Comparison of ENCODE assay signal across 20 mouse cellular contexts in the genomic region with DNA sequence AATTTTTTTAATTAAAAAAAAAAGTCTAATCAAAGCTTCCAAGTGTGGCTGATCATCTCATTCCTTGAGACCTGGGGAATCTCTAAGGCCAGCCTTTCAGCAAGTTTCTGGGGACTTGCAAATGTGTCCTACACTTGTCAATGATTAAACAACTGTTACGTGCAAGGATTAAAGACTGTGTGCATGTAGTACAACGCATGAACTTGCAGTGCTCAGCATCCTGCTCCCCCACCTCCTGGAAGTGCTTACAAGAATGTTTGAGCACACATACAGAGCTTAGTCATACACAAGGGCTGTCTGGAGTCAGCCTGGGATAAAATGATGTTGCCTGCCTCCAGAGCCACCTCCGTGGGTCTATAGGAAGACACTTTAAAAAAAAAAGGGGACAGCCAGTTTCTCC. TPM values are rescaled to one million over a fixed set of nuclear protein-coding genes. Genes with fewer than 3 reads are reported as not detected.
DNase-seq lines count a peak whose midpoint lies in the region; ATAC-seq lines count a peak whose summit lies in the region.
"Had no signal": no experiment of that assay in that cellular context is flagged by ENCODE, and none has a peak within 500 bp of the region (broad histone marks: within the 10 kb centered on the region; RNA-seq: fewer than 3 reads in every experiment).

No protein-coding gene starts in this region.

- H3K9me3 ChIP-seq in liver, embryonic 11.5 days (ENCODE audit: control insufficient read depth, low read length): no peaks in the 10 kb centered on the region
- no peaks in the 10 kb centered on the region for H3K9me3 ChIP-seq in intestine, embryonic 15.5 days
- no peaks in the 10 kb centered on the region for H3K9me3 ChIP-seq in stomach, embryonic 16.5 days (replicated peaks; ENCODE audit: control insufficient read depth, low read length)
- H3K9me3 ChIP-seq in forebrain, embryonic 11.5 days (ENCODE audit: control insufficient read depth, low read length): no peaks in the 10 kb centered on the region
- H3K9me3 ChIP-seq: embryonic facial prominence, embryonic 12.5 days; G1E; limb, embryonic 13.5 days; midbrain, embryonic 12.5 days had no signal

- ATAC-seq in liver, embryonic 11.5 days (replicated peaks; ENCODE audit: low FRiP score): no peak
- peak; percentile 70 for ATAC-seq in intestine, embryonic 15.5 days
- peak; percentile 46; the same call in 1 of the 2 replicates for ATAC-seq in stomach, embryonic 16.5 days (ENCODE audit: insufficient read depth, low FRiP score)
- no peak for ATAC-seq in forebrain, embryonic 11.5 days (replicated peaks; ENCODE audit: low FRiP score)
- ATAC-seq: forebrain, embryonic 14.5 days; hindbrain, postnatal 0 days had no signal

- WGBS in liver, embryonic 11.5 days: 75% methylated on average over 3 of the region's 3 CpGs
- WGBS in intestine, embryonic 15.5 days: 59% methylated on average over 3 of the region's 3 CpGs
- WGBS in stomach, embryonic 16.5 days: 57% methylated on average over 3 of the region's 3 CpGs
- 91% methylated on average over 3 of the region's 3 CpGs for WGBS in forebrain, embryonic 11.5 days

- DNase-seq in liver, embryonic 11.5 days (ENCODE audit: low spot score): peak; percentile 21
- DNase-seq in liver: no peak
- DNase-seq in kidney, adult 9 months: peak; percentile 63
- DNase-seq in thymus, postnatal 14 days: no peak
- DNase-seq in cerebellum, adult 11 months: no peak
- DNase-seq in forebrain, embryonic 11.5 days (ENCODE audit: low spot score): no peak
- DNase-seq: cerebellum, adult 9-10 months; gastrocnemius, postnatal 25 days; heart, adult 2 months; lung, adult 2 months; thymus, postnatal 36 days had no signal

- H3K4me1 ChIP-seq in liver, embryonic 11.5 days (replicated peaks; ENCODE audit: control insufficient read depth, insufficient read depth, low read length): no peaks in the 10 kb centered on the region
- no peaks in the 10 kb centered on the region for H3K4me1 ChIP-seq in intestine, embryonic 15.5 days (replicated peaks)
- peaks cover 3% of the 10 kb centered on the region; the same call in 1 of the 2 replicates for H3K4me1 ChIP-seq in stomach, embryonic 16.5 days (ENCODE audit: control insufficient read depth, insufficient read depth, low read length)
- no peaks in the 10 kb centered on the region for H3K4me1 ChIP-seq in forebrain, embryonic 11.5 days (replicated peaks; ENCODE audit: control insufficient read depth, insufficient read depth, low read length)
- H3K4me1 ChIP-seq: limb, embryonic 13.5 days had no signal

- no peaks in the 10 kb centered on the region for H3K27me3 ChIP-seq in liver, embryonic 11.5 days (replicated peaks; ENCODE audit: control insufficient read depth, insufficient read depth, low read length)
- H3K27me3 ChIP-seq in intestine, embryonic 15.5 days (replicated peaks): no peaks in the 10 kb centered on the region
- H3K27me3 ChIP-seq in stomach, embryonic 16.5 days (ENCODE audit: control insufficient read depth, insufficient read depth, low read length): no peaks in the 10 kb centered on the region
- H3K27me3 ChIP-seq in forebrain, embryonic 11.5 days (ENCODE audit: control insufficient read depth, insufficient read depth, low read length): no peaks in the 10 kb centered on the region
- H3K27me3 ChIP-seq: embryonic facial prominence, embryonic 12.5 days; limb, embryonic 13.5 days; midbrain, embryonic 12.5 days had no signal

- no peak overlapping the region for H3K4me2 ChIP-seq in liver, embryonic 11.5 days
- no peak overlapping the region for H3K4me2 ChIP-seq in intestine, embryonic 15.5 days (replicated peaks)
- no peak overlapping the region for H3K4me2 ChIP-seq in stomach, embryonic 16.5 days (ENCODE audit: low read depth, low read length)
- H3K4me2 ChIP-seq in forebrain, embryonic 11.5 days (ENCODE audit: low read depth, low read length, severe bottlenecking): no peak overlapping the region
- H3K4me2 ChIP-seq: embryonic facial prominence, embryonic 12.5 days; limb, embryonic 13.5 days; midbrain, embryonic 12.5 days had no signal

- no peak overlapping the region for H3K4me3 ChIP-seq in liver, embryonic 11.5 days (ENCODE audit: low read depth, low read length)
- H3K4me3 ChIP-seq in intestine, embryonic 15.5 days (replicated peaks): no peak overlapping the region
- no peak overlapping the region for H3K4me3 ChIP-seq in stomach, embryonic 16.5 days (replicated peaks; ENCODE audit: low read length)
- H3K4me3 ChIP-seq in forebrain, embryonic 11.5 days (ENCODE audit: low read depth, low read length): no peak overlapping the region
- H3K4me3 ChIP-seq: embryonic facial prominence, embryonic 12.5 days; erythroblast, embryonic 14.5 days; heart, adult 2 months; limb, embryonic 13.5 days; midbrain, embryonic 12.5 days had no signal

- H3K36me3 ChIP-seq in liver, embryonic 11.5 days (ENCODE audit: control insufficient read depth, insufficient read depth, low read length): no peaks in the 10 kb centered on the region
- no peaks in the 10 kb centered on the region for H3K36me3 ChIP-seq in intestine, embryonic 15.5 days
- no peaks in the 10 kb centered on the region for H3K36me3 ChIP-seq in stomach, embryonic 16.5 days (ENCODE audit: control insufficient read depth, insufficient read depth, low read length)
- no peaks in the 10 kb centered on the region for H3K36me3 ChIP-seq in forebrain, embryonic 11.5 days (ENCODE audit: control insufficient read depth, insufficient read depth, low read length)
- H3K36me3 ChIP-seq: embryonic facial prominence, embryonic 12.5 days; limb, embryonic 13.5 days; midbrain, embryonic 12.5 days had no signal

- no peak overlapping the region for H3K9ac ChIP-seq in liver, embryonic 11.5 days (ENCODE audit: low read depth, low read length)
- no peak overlapping the region for H3K9ac ChIP-seq in intestine, embryonic 15.5 days
- no peak overlapping the region for H3K9ac ChIP-seq in stomach, embryonic 16.5 days (ENCODE audit: low read length)
- no peak overlapping the region for H3K9ac ChIP-seq in forebrain, embryonic 11.5 days (ENCODE audit: low read length)
- H3K9ac ChIP-seq: embryonic facial prominence, embryonic 12.5 days; limb, embryonic 13.5 days; midbrain, embryonic 12.5 days had no signal

- no peak overlapping the region for H3K27ac ChIP-seq in liver, embryonic 11.5 days (ENCODE audit: low read depth, low read length)
- H3K27ac ChIP-seq in intestine, embryonic 15.5 days: no peak overlapping the region
- no peak overlapping the region for H3K27ac ChIP-seq in stomach, embryonic 16.5 days (ENCODE audit: low read length)
- no peak overlapping the region for H3K27ac ChIP-seq in forebrain, embryonic 11.5 days (ENCODE audit: low read depth, low read length)
- H3K27ac ChIP-seq: embryonic facial prominence, embryonic 12.5 days; heart, adult 2 months; hindbrain, postnatal 0 days; limb, embryonic 13.5 days; midbrain, embryonic 12.5 days had no signal

RNA-seq across cellular contexts. Expression of a gene that starts 0.9 kb away (rescaled TPM):
- 0.27 and 0.49 TPM in 2 replicates for polyA plus RNA-seq in liver, embryonic 11.5 days (2014; fragmentation: Nextera tagmentation; extraction: Ambion mirVana)
- polyA plus RNA-seq in intestine, embryonic 15.5 days (2015; fragmentation: Nextera tagmentation; extraction: Ambion mirVana): 25.5 and 36.8 TPM in 2 replicates
- polyA plus RNA-seq in stomach, embryonic 16.5 days (2015; fragmentation: Nextera tagmentation; extraction: Ambion mirVana): 8.7 and 10.6 TPM in 2 replicates
- polyA plus RNA-seq in forebrain, embryonic 11.5 days (2014; fragmentation: Nextera tagmentation; extraction: Ambion mirVana): 0.20 and 0.43 TPM in 2 replicates
- polyA plus RNA-seq: erythroblast, embryonic 14.5 days; G1E had no signal

Comparison
In these comparisons a context has a peak if more than half of its experiments do, and no peak if none do; other contexts are left out.
1. DNase-seq: peak in liver, embryonic 11.5 days (single experiment) and kidney, adult 9 months (single experiment); none in liver (single experiment), thymus, postnatal 14 days (single experiment), cerebellum, adult 11 months (single experiment) and forebrain, embryonic 11.5 days (single experiment).
2. ATAC-seq: peak in intestine, embryonic 15.5 days (single experiment) and stomach, embryonic 16.5 days (single experiment); none in liver, embryonic 11.5 days (single experiment) and forebrain, embryonic 11.5 days (single experiment).